Mouse (Mus musculus) forebrain, embryonic 10.5 days (tissue): Measurements from ENCODE around the gene Nlk. TPM values are rescaled to one million over a fixed set of nuclear protein-coding genes. Genes with fewer than 3 reads are reported as not detected.

Source experiments
- DNase-seq: peaks from one replicate; pipeline ENCODE4 v3.0.0-alpha.2; 2017; ENCODE audit warnings: low spot score; ENCODE audit errors: extremely low spot score
- H3K27ac ChIP-seq: fragments of 300-500 bp; sonication (generic); 2 replicates; pipeline ENCODE4 v1.5.1; 2016; ENCODE audit warnings: mild to moderate bottlenecking
- H3K27me3 ChIP-seq: fragments of 300-500 bp; sonication (generic); 2 replicates; pipeline ENCODE4 v1.6.1; 2016; ENCODE audit warnings: mild to moderate bottlenecking; ENCODE audit not compliant: poor library complexity, severe bottlenecking
- H3K36me3 ChIP-seq: fragments of 300-500 bp; sonication (generic); replicated peaks from 2 replicates; pipeline ENCODE4 v1.6.1; 2016; ENCODE audit warnings: mild to moderate bottlenecking, moderate library complexity
- H3K4me1 ChIP-seq: fragments of 300-500 bp; sonication (generic); 2 replicates; pipeline ENCODE4 v1.6.1; 2016
- H3K4me3 ChIP-seq: fragments of 300-500 bp; sonication (generic); 2 replicates; pipeline ENCODE4 v1.5.1; 2016; ENCODE audit warnings: mild to moderate bottlenecking, moderate library complexity
- H3K9me3 ChIP-seq: fragments of 300-500 bp; sonication (generic); 2 replicates; pipeline ENCODE4 v1.6.1; 2016; ENCODE audit warnings: mild to moderate bottlenecking, moderate library complexity
- whole genome bisulfite sequencing: fragments of 180-500 bp; shearing (Covaris S2); methylation state at CpG from one replicate; pipeline ENCODE4 v1.1.7; 2016; 5-methylcytosine and 5-hydroxymethylcytosine counted together
- polyA plus RNA-seq: library from polyadenylated mRNA; unstranded; fragments of >200 nt; fragmentation: Nextera tagmentation; extraction: Ambion mirVana; gene quantifications from 2 replicates; pipeline ENCODE4 v1.2.1, GENCODE M21; 2016

Gene Nlk
- polyA plus RNA-seq, result 14.1 and 20.4 TPM in 2 replicates

- Histone ChIP-seq H3K9me3 (no peaks in the 10 kb centered on the region), H3K36me3 (peaks cover 17% of the 10 kb centered on the region), H3K4me1 (peaks cover 36% of the 10 kb centered on the region), H3K27me3 (peaks cover 3% of the 10 kb centered on the region), H3K27ac (peak within 1 kb of the TSS; percentile 95), H3K4me3 (peak within 1 kb of the TSS; percentile 89)
- WGBS, result under 1% methylated on average over 51 of the region's 65 CpGs
- peak; percentile 99 for DNase-seq
These were observed at the start of gene Nlk for GRCm38 (mm10) chr11:78696777-78697752. Gene Nlk (minus strand): TSS chr11:78697373.

- Histone ChIP-seq H3K27me3 (no peaks in the 10 kb centered on the region), H3K9me3 (no peaks in the 10 kb centered on the region), H3K36me3 (peaks cover 30% of the 10 kb centered on the region), H3K4me3 (no peak overlapping the region), H3K27ac (no peak overlapping the region), H3K4me1 (peaks cover 14% of the 10 kb centered on the region)
- no peak for DNase-seq
- WGBS, result 92% methylated on average over 7 of the region's 7 CpGs
These were observed 49.1 kb upstream of the Nlk start for GRCm38 (mm10) chr11:78746264-78746663.

GRCm38 (mm10) chr11:78745475-78745874 is 48.3 kb upstream of the Nlk start:
- Histone ChIP-seq H3K9me3 (no peaks in the 10 kb centered on the region), H3K27me3 (no peaks in the 10 kb centered on the region), H3K36me3 (peaks cover 28% of the 10 kb centered on the region), H3K4me3 (no peak overlapping the region), H3K27ac (no peak overlapping the region), H3K4me1 (peaks cover 6% of the 10 kb centered on the region)
- 75% methylated on average over 4 of the region's 4 CpGs for WGBS
- DNase-seq, result no peak

- WGBS, result 80% methylated on average over 3 of the region's 3 CpGs
These were observed 45.3 kb upstream of the Nlk start for GRCm38 (mm10) chr11:78742461-78742860.

GRCm38 (mm10) chr11:78741958-78742357 is 44.8 kb upstream of the Nlk start:
- no peaks in the 10 kb centered on the region for H3K9me3 ChIP-seq
- H3K36me3 ChIP-seq, result no peaks in the 10 kb centered on the region
- H3K4me3 ChIP-seq, result no peak overlapping the region
- H3K27ac ChIP-seq, result no peak overlapping the region
- DNase-seq, result no peak
- H3K4me1 ChIP-seq, result peaks cover 19% of the 10 kb centered on the region
- WGBS, result 73% methylated on average over 7 of the region's 7 CpGs
- no peaks in the 10 kb centered on the region for H3K27me3 ChIP-seq

More at GRCm38 (mm10) chr11:78742461-78742860, 45.3 kb upstream of the Nlk start:
- Histone ChIP-seq H3K4me1 (peaks cover 14% of the 10 kb centered on the region), H3K27me3 (no peaks in the 10 kb centered on the region), H3K4me3 (no peak overlapping the region), H3K27ac (no peak overlapping the region), H3K36me3 (no peaks in the 10 kb centered on the region; the same call in 1 of the 2 replicates), H3K9me3 (no peaks in the 10 kb centered on the region)
- DNase-seq, result no peak

GRCm38 (mm10) chr11:78739361-78739760 is 42.2 kb upstream of the Nlk start:
- DNase-seq, result no peak
- Histone ChIP-seq H3K4me3 (no peak overlapping the region), H3K36me3 (no peaks in the 10 kb centered on the region), H3K27me3 (no peaks in the 10 kb centered on the region), H3K27ac (no peak overlapping the region), H3K9me3 (no peaks in the 10 kb centered on the region), H3K4me1 (peaks cover 23% of the 10 kb centered on the region)

- H3K36me3 ChIP-seq, result no peaks in the 10 kb centered on the region
- peaks cover 23% of the 10 kb centered on the region for H3K4me1 ChIP-seq
- H3K9me3 ChIP-seq, result no peaks in the 10 kb centered on the region
- WGBS, result 47% methylated on average over 3 of the region's 3 CpGs
- H3K27me3 ChIP-seq, result no peaks in the 10 kb centered on the region
- H3K27ac ChIP-seq, result no peak overlapping the region
- H3K4me3 ChIP-seq, result no peak overlapping the region
- DNase-seq, result no peak
These were observed 39.8 kb upstream of the Nlk start for GRCm38 (mm10) chr11:78736877-78737408.

- H3K27me3 ChIP-seq, result no peaks in the 10 kb centered on the region
- H3K4me1 ChIP-seq, result peaks cover 23% of the 10 kb centered on the region
- H3K36me3 ChIP-seq, result no peaks in the 10 kb centered on the region
- H3K4me3 ChIP-seq, result no peak overlapping the region
- H3K9me3 ChIP-seq, result no peaks in the 10 kb centered on the region
- H3K27ac ChIP-seq, result no peak overlapping the region
- DNase-seq, result no peak
- WGBS, result 96% methylated on average over 1 of the region's 1 CpGs
These were observed 38.0 kb upstream of the Nlk start for GRCm38 (mm10) chr11:78735168-78735567.

- Histone ChIP-seq H3K36me3 (no peaks in the 10 kb centered on the region), H3K27me3 (no peaks in the 10 kb centered on the region), H3K9me3 (no peaks in the 10 kb centered on the region), H3K4me3 (no peak overlapping the region), H3K4me1 (peaks cover 15% of the 10 kb centered on the region), H3K27ac (no peak overlapping the region)
- WGBS, result 92% methylated on average over 6 of the region's 6 CpGs
- no peak for DNase-seq
These were observed 35.4 kb upstream of the Nlk start for GRCm38 (mm10) chr11:78732619-78733018.

GRCm38 (mm10) chr11:78730902-78731301 is 33.7 kb upstream of the Nlk start:
- H3K4me1 ChIP-seq, result no peaks in the 10 kb centered on the region
- no peak for DNase-seq
- WGBS, result 19% methylated on average over 2 of the region's 2 CpGs
- no peaks in the 10 kb centered on the region for H3K27me3 ChIP-seq
- H3K9me3 ChIP-seq, result no peaks in the 10 kb centered on the region
- H3K36me3 ChIP-seq, result no peaks in the 10 kb centered on the region
- H3K4me3 ChIP-seq, result no peak overlapping the region
- H3K27ac ChIP-seq, result no peak overlapping the region

- DNase-seq, result no peak
- Histone ChIP-seq H3K36me3 (no peaks in the 10 kb centered on the region), H3K27me3 (no peaks in the 10 kb centered on the region), H3K9me3 (no peaks in the 10 kb centered on the region), H3K27ac (no peak overlapping the region), H3K4me3 (no peak overlapping the region), H3K4me1 (no peaks in the 10 kb centered on the region)
- WGBS, result 83% methylated on average over 4 of the region's 4 CpGs
These were observed 30.9 kb upstream of the Nlk start for GRCm38 (mm10) chr11:78728041-78728440.

GRCm38 (mm10) chr11:78726366-78726765 is 29.2 kb upstream of the Nlk start:
- no peak overlapping the region for H3K4me3 ChIP-seq
- H3K36me3 ChIP-seq, result no peaks in the 10 kb centered on the region
- no peaks in the 10 kb centered on the region for H3K4me1 ChIP-seq
- H3K9me3 ChIP-seq, result no peaks in the 10 kb centered on the region
- no peaks in the 10 kb centered on the region for H3K27me3 ChIP-seq
- H3K27ac ChIP-seq, result no peak overlapping the region
- DNase-seq, result no peak
- 83% methylated on average over 3 of the region's 3 CpGs for WGBS

GRCm38 (mm10) chr11:78724792-78725191 is 27.6 kb upstream of the Nlk start:
- Histone ChIP-seq H3K4me1 (no peaks in the 10 kb centered on the region), H3K27me3 (no peaks in the 10 kb centered on the region), H3K4me3 (no peak overlapping the region), H3K9me3 (no peaks in the 10 kb centered on the region), H3K27ac (no peak overlapping the region), H3K36me3 (no peaks in the 10 kb centered on the region)
- DNase-seq, result no peak
- 91% methylated on average over 1 of the region's 1 CpGs for WGBS
